Mouse (Mus musculus) ZHBTc4 (cell line): ENCODE measurements at regions not wholly inside any gene's neighbourhood (a gene's known extent, or its start where the extent isn't known, plus 50 kb on each side); places are given as distances from the start of the nearest gene placed in this dataset.
A peak's percentile ranks its signal among the peaks of the same experiment; 100 is the strongest.
"Not testable (repeated sequence)": the region's sequence is repeated elsewhere in the genome, so short reads cannot be mapped to it uniquely, and the experiment has no call there.

Experiments used
- DNase-seq: peaks from one replicate; pipeline ENCODE4 v3.0.0-alpha.2; 2011; ENCODE audit warnings: low read depth, low spot score

GRCm38 (mm10) chr14:89922316-89922715 is 1451.1 kb upstream of the Pcdh20 start:
- DNase-seq, result no peak

DNA sequence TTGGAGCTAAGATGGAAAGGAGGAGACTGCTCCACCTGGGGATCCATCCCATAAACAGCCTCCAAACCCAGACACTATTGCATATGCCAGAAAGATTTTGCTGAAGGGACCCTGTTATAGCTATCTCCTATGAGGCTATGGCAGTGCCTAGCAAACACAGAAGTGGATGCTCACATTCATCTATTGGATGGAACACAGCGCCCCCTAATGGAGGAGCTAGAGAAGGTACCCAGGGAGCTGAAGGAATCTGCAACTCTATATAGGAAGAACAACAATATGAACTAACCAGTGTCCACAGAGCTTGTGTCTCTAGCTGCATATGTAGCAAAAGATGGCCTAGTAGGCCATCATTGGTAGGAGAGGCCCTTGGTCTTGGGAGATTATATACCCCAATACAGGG is 1449.4 kb upstream of the Pcdh20 start:
- DNase-seq, result peak; percentile 35

GRCm38 (mm10) chr14:89898701-89899227 is 1427.6 kb upstream of the Pcdh20 start:
- DNase-seq, result peak; percentile 2

GRCm38 (mm10) chr14:89898135-89898534 is 1426.9 kb upstream of the Pcdh20 start:
- not testable (repeated sequence) for DNase-seq

DNA sequence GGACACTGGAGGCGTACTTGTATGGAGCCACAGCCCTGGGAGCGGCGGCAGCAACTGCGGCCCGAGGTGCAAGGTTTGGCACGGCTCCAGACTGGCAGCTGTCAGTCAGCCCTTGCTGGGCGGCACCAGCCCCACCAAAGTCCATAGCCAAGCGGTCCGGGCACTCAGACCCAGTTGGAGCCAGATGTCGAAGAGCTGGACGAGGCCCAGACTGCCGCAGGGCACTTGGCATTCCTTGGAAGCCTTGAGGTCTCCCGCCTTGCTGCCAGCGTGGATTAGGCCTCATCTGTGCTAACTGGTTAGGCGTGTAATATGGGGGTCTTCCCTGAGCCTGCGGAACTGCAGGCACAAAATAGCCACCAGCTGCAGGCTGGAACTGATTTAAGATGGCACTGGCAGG is 1425.7 kb upstream of the Pcdh20 start:
- peak; percentile 28 for DNase-seq
